Mouse (Mus musculus) right cerebral cortex, postnatal 14 days (tissue): Measurements from ENCODE around the gene G3bp2.
A peak's percentile ranks its signal among the peaks of the same experiment; 100 is the strongest.
"Not testable (repeated sequence)": the region's sequence is repeated elsewhere in the genome, so short reads cannot be mapped to it uniquely, and the experiment has no call there.

Experiments used
- DNase-seq: peaks from one replicate; pipeline ENCODE4 v3.0.0; 2022

Gene G3bp2

GRCm38 (mm10) chr5:92083417-92084038 is at the start of gene G3bp2:
Gene G3bp2, minus strand, starts transcription at chr5:92083719.
- peak; percentile 95 for DNase-seq

GRCm38 (mm10) chr5:92133006-92133405 is 49.5 kb upstream of the G3bp2 start:
- DNase-seq, result not testable (repeated sequence)

- DNase-seq, result no peak
Measured at GRCm38 (mm10) chr5:92132127-92132526, 48.6 kb upstream of the G3bp2 start.

- no peak for DNase-seq
Measured at GRCm38 (mm10) chr5:92130040-92130682, 46.6 kb upstream of the G3bp2 start.

GRCm38 (mm10) chr5:92129321-92129768 is 45.8 kb upstream of the G3bp2 start:
- no peak for DNase-seq

GRCm38 (mm10) chr5:92128570-92128969 is 45.1 kb upstream of the G3bp2 start:
- no peak for DNase-seq

GRCm38 (mm10) chr5:92127751-92128150 is 44.2 kb upstream of the G3bp2 start:
- no peak for DNase-seq

- DNase-seq, result no peak
Measured at GRCm38 (mm10) chr5:92127141-92127625, 43.7 kb upstream of the G3bp2 start.

GRCm38 (mm10) chr5:92125446-92125845 is 41.9 kb upstream of the G3bp2 start:
- no peak for DNase-seq

- no peak for DNase-seq
Measured at GRCm38 (mm10) chr5:92121636-92122035, 38.1 kb upstream of the G3bp2 start.

- DNase-seq, result peak; percentile 55
Measured at GRCm38 (mm10) chr5:92117823-92118403, 34.4 kb upstream of the G3bp2 start.

GRCm38 (mm10) chr5:92114939-92115338 is 31.4 kb upstream of the G3bp2 start:
- DNase-seq, result no peak

- DNase-seq, result no peak
Measured at GRCm38 (mm10) chr5:92114223-92114622, 30.7 kb upstream of the G3bp2 start.

- DNase-seq, result no peak
Measured at GRCm38 (mm10) chr5:92113484-92113883, 30.0 kb upstream of the G3bp2 start.

- no peak for DNase-seq
Measured at GRCm38 (mm10) chr5:92112585-92112984, 29.1 kb upstream of the G3bp2 start.

- DNase-seq, result no peak
Measured at GRCm38 (mm10) chr5:92112175-92112574, 28.7 kb upstream of the G3bp2 start.

GRCm38 (mm10) chr5:92110818-92111355 is 27.4 kb upstream of the G3bp2 start:
- no peak for DNase-seq

- DNase-seq, result no peak
Measured at GRCm38 (mm10) chr5:92107282-92107681, 23.8 kb upstream of the G3bp2 start.

- DNase-seq, result no peak
Measured at GRCm38 (mm10) chr5:92106327-92107125, 23.0 kb upstream of the G3bp2 start.

- no peak for DNase-seq
Measured at GRCm38 (mm10) chr5:92103816-92104415, 20.4 kb upstream of the G3bp2 start.

GRCm38 (mm10) chr5:92103062-92103461 is 19.5 kb upstream of the G3bp2 start:
- DNase-seq, result no peak

GRCm38 (mm10) chr5:92101601-92102000 is 18.1 kb upstream of the G3bp2 start:
- no peak for DNase-seq
